Mouse (Mus musculus) gonadal fat pad, adult 2 months (tissue): ENCODE data around the gene Ascl5. TPM values are rescaled to one million over a fixed set of nuclear protein-coding genes. Genes with fewer than 3 reads are reported as not detected.

Experiments
- DNase-seq: peaks from one replicate; pipeline ENCODE4 v3.0.0-alpha.2; 2012; ENCODE audit warnings: low read depth
- polyA plus RNA-seq: library from polyadenylated mRNA; depleted of rRNA; stranded (reverse); fragments of >200 nt; gene quantifications from 2 replicates; pipeline ENCODE4 v1.2.3, GENCODE M21; 2012; rRNA removed

Ascl5 gene
- polyA plus RNA-seq, 1 experiment: not detected

GRCm38 (mm10) chr1:136051465-136051864 is 861 bp downstream of the Ascl5 start:
- peak; percentile 23 for DNase-seq

DNA sequence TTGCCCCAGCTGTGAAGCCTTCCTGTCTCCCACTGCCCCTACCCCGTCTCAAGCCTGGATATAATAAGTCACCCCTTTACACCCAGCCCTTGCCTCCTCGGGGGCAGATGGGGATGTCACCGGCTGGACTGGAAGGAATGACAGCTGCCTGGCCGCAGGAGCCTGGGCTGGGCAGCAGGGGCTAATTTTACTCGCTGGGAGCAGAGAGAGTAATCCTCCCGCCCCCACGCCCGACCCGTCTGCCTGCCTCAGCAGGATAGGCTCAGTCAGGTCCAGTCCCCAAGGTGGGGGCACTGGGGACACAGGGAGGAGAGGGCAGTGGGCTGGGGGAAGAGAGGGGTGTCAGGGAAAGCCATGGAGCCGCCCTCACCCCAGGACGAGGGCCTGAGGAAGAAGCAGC is 1.9 kb downstream of the Ascl5 start, which contains the start of gene Cacna1s:
TSS of gene Cacna1s (plus strand) at position 204 of the 400 bp plus-strand sequence.
- DNase-seq: no peak

- DNase-seq: no peak
These were observed 5.2 kb downstream of the Ascl5 start for GRCm38 (mm10) chr1:136055771-136056170.

DNA sequence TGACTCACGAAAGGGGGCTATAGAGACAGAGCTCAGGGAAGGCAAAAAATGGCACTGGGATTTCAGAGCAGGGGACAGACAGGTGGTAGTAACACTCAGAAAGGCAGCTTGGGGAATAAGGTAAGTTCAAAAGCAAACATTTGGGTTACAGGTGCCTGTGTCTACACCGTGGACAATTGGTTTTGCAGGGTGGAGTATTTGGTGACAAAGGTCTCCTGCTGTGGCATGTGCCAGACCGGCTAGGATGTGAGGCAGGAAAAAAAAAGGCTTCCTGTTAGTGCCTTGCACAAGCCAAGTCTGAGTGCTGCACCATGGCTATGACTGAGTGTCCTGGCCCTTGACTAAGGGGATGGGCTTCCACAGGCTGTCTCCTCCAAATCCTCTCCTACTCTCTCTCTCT is 8.0 kb downstream of the Ascl5 start:
- DNase-seq: no peak

- no peak for DNase-seq
These were observed 10.6 kb downstream of the Ascl5 start for GRCm38 (mm10) chr1:136061041-136061789.

GRCm38 (mm10) chr1:136061790-136062141 is 11.2 kb downstream of the Ascl5 start:
- no peak for DNase-seq

GRCm38 (mm10) chr1:136063991-136064390 is 13.4 kb downstream of the Ascl5 start:
- DNase-seq: no peak

- no peak for DNase-seq
These were observed 16.0 kb downstream of the Ascl5 start for GRCm38 (mm10) chr1:136066621-136067020.

DNA sequence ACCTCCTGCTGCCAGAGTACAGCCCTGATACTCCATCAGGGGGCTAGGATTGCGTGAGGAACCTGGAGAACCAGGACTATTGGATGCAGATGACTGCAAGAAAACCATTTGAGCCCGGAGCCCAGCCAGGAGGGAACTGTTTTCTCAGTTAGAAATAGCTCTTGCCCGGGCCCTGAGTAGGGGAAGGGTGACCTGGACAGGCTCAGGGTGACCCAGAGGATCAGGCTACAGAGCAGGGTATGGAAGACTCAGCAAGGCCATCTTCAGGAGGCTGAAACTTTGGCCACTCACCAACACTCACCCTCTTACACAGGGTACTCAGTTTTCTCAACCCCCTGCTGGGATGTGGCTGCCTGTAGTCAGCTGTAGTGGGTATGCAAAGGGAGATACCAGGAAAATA is 17.0 kb downstream of the Ascl5 start:
- no peak for DNase-seq

GRCm38 (mm10) chr1:136076086-136076485 is 25.5 kb downstream of the Ascl5 start:
- no peak for DNase-seq

DNA sequence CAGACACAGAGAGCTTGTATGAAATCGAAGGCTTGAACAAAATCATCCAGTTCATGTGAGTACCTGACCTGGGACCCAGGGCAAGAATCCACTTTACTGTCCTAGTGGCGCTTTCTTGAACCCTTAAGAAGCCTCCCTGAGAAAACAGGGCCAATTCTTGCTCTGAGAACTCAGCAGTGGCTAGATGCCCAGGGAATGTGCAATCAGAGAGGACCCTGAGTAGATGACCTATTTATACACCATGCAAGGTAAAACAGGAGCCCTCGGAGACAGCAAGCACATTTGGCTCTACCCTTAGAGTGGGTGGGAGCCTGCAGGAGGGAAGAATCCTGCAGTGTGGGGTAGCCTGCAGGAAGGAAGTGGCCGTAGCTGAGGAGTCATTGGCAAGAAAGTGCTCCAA is 27.1 kb downstream of the Ascl5 start:
- DNase-seq: no peak

DNA sequence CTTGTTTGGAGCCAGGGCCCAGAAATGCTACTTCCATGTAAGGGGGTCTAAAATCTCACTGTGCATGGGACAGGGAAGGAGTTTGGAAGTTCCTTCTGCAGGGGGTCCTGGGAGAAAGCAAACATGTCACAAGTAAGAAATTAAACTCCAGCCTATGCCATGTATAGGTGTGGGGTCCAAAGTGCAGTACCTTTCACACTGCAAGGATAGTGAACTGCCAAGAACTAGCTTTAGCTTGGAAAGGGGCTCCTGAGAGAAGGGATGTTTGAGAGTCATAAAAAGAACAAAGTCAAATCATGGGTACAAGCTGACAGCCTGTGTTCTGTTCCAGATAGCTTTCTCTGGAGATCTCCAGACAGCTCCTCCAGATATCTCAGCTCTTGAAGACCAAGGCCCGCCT is 30.6 kb downstream of the Ascl5 start:
- no peak for DNase-seq

GRCm38 (mm10) chr1:136085988-136086685 is 35.5 kb downstream of the Ascl5 start:
- no peak for DNase-seq

- DNase-seq: no peak
These were observed 39.0 kb downstream of the Ascl5 start for GRCm38 (mm10) chr1:136089368-136090165.

GRCm38 (mm10) chr1:136093726-136094125 is 43.1 kb downstream of the Ascl5 start:
- no peak for DNase-seq

- no peak for DNase-seq
These were observed 44.2 kb downstream of the Ascl5 start for GRCm38 (mm10) chr1:136094807-136095206.

Other genes starting within 250 kb of the Ascl5 start
- 41.3 and 42.6 TPM in 2 replicates for gene Lad1, start 232.2 kb upstream of the Ascl5 start, polyA plus RNA-seq
- gene Tnnt2, start 214.4 kb upstream of the Ascl5 start, polyA plus RNA-seq: 6.8 and 11.6 TPM in 2 replicates
- gene Pkp1, start 131.6 kb upstream of the Ascl5 start, polyA plus RNA-seq: 2.5 and 3.8 TPM in 2 replicates
- gene Igfn1, start 44.5 kb upstream of the Ascl5 start, polyA plus RNA-seq: 0.47 and 0.61 TPM in 2 replicates
- gene Tmem9, start 42.7 kb upstream of the Ascl5 start, polyA plus RNA-seq: 89.9 and 107 TPM in 2 replicates
- gene Cacna1s, start 1.9 kb downstream of the Ascl5 start, polyA plus RNA-seq: 0.09 and 0.30 TPM in 2 replicates
- gene Kif21b, start 80.6 kb downstream of the Ascl5 start, polyA plus RNA-seq: 2.3 and 4.8 TPM in 2 replicates
- gene Mroh3, start 162.0 kb downstream of the Ascl5 start, polyA plus RNA-seq: 0.16 and 0.70 TPM in 2 replicates
- gene Inava, start 183.5 kb downstream of the Ascl5 start, polyA plus RNA-seq: 14.8 and 15.9 TPM in 2 replicates
- gene Gpr25, start 210.1 kb downstream of the Ascl5 start, polyA plus RNA-seq: 0.11 TPM in 1 of 2 replicates, not detected in the other